Mouse (Mus musculus) urinary bladder, postnatal 4 days (tissue): ENCODE results near the gene Bloc1s1.
A peak's percentile ranks its signal among the peaks of the same experiment; 100 is the strongest.

Source experiments
- DNase-seq, 2 experiments: peaks; one replicate each; pipeline ENCODE4 v3.0.0; 2021 to 2022; ENCODE audit warnings: low spot score in 2 of 2

The Bloc1s1 gene

DNA sequence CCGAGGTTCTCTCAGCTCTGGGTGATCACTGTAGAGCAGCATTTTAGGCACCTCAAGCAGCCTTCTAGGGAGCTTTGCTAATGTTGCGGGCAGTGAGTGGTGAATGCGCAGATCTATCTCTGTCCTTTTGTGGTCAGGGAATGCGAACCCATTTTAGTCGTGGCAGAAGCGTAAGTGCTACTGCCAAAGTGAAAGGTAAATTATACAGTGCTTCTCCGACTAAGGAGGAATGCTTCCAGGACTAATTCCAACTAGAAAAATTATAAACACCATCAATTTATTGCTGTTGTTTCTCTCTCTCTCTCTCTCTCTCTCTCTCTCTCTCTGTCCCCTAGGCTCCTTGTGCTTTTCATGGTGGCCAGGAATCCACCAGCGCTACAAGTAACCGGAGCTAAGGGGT, at the start of gene Bloc1s1:
Gene Bloc1s1 (minus strand): TSS at position 101 of the 400 bp plus-strand sequence.
- no peak for DNase-seq

DNA sequence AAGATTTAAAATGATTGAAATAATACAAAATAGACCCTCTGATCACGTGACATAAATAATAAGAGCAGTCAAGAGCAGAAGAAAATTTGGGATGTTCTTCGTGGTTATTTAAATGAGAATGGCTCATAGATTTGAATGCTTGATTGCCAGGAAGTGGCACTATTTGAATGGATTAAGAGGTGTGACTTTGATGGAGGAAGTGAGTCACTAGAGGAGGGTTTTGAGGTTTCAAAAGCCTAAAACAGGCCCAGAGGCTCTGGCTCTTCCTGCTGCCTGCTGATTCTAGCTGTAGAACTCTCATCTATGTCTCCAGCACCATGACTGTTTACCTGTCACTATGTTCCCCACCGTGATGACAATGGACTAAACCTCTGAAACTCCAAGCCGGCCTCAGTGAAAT, 49.0 kb upstream of the Bloc1s1 start:
- peak in 1 of 2 experiments; percentile 16 for DNase-seq

DNA sequence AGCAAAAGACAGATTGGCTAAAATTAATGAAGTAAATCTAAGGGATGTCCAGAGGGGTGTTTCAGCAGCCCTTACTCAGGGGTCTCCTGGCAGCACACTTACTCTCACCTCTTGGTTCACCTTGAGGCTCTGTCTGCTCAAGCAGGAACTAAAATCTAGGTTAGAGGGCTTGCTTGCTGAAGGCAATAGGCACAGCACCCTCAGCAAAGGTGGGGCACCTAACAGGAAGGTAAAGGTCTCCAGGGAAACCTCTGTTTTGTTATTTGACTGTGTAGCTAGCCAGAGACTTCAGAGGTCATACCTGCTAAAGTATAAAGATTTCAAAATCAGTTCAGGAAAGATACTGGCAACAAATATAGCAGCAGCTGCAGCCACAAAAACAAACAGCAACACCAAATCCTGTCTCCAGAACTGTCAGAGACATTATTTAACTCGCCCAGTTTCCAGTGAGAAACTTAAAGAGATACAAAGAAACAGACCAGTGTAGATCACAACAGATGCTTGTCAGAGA, 47.0 kb upstream of the Bloc1s1 start:
- peak in 1 of 2 experiments; percentile 12 for DNase-seq

DNA sequence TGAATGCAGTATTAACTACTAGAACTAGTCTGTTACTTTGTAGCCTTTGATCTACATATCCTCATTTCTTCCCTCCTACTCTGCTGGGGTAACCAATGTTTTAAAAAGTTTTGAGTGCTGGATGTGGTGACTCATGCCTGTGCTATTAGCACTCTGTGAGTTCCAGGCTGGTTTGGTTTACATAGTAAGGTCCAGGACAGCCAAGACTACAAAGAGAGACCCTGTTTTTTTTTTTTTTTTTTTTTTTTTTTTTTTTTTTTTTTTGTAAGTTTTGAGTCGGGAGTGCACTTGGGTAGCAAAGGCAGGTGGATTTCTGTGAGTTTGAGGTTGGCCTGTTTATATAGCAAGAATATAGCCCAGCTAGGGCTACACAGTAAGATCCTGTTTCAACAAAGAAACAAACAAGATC, 44.5 kb upstream of the Bloc1s1 start:
- peak in 1 of 2 experiments; percentile 13 for DNase-seq

DNA sequence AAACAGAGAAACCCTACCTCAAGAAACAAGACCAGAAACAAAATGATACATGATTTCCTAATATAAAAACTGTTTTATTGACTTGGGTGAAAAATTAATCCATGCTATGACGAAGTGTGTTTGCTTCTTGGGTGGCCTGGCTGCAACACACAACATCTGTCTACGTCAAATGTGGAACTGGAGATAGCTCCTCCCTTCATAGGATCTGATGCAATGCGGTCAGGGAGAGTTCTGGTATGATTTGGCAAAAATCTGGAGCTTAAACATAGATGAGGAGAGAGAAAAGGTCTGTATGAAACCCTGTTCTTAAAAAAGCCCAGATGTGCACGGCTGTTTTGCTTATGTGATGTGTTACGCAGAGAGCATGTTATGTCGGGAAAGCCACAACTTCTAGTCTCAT, 42.0 kb upstream of the Bloc1s1 start:
- no peak for DNase-seq

DNA sequence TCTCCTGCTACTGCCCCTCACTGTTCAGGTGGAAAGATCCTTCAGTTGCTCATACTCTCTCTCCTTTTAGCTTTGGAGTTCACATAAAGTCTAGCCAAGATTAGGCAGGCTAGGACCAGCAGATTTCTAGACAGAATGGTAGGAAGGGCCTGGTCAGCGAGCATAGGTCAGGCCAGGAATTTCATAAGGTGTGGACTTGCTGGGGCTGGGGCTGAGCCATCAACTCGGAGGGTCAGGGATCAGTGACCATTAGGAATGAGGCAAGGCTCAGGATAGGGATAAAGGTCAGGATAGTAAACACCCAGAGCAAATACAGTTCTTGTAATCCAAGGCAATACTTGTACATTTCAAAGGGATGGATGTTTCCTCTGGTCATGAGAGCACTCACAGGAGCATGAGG, 41.1 kb upstream of the Bloc1s1 start:
- no peak for DNase-seq

DNA sequence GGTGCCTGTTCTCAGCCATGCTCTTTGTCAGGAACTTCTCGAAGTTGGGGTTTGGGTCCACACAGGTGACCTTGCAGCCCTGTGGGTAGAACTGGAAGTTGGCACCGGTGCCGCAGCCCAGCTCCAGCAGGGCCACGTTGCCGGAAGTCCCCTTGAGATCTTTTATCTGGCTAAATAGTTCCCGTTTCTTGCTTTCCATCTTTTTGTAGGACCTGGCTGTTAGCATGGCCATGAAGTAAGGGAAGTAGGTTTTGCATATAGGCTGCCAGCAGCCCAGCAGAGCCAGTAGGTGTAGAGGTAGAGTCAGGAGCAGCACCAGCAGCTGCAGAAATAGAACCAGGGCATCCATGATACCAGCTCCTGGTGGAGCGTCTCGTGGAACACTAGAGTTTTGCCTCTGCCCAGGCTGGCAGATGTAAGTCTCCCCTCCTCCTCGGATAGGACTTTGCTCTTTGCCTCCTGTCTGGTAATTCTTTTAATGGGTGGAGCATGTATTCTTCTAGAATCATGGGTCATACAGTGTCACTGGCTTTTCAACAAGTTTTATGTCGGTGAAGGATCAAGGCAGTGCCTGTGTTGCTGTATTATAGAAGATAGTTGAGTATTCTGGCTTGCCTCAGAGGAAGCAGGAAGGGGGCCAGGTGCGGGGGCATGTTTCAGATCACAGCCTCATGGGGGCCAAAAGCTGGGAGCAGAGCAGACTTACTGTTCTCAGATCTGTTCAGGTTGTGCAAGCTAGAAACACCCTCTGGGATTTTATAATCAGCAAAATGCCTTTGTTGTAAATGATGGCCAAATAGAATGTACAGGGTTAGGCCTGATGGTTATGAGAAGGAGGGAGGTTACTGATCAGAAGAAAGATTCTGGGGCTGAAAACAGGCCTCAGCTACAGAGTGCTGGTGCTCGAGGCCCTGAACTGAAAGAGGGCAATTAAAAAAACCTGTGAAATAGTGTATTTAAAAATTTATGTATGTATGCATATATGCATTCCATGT, 37.1 kb upstream of the Bloc1s1 start, which contains the start of gene Mettl7b:
Gene Mettl7b (minus strand): TSS at position 399 of the 995 bp plus-strand sequence.
- no peak for DNase-seq

DNA sequence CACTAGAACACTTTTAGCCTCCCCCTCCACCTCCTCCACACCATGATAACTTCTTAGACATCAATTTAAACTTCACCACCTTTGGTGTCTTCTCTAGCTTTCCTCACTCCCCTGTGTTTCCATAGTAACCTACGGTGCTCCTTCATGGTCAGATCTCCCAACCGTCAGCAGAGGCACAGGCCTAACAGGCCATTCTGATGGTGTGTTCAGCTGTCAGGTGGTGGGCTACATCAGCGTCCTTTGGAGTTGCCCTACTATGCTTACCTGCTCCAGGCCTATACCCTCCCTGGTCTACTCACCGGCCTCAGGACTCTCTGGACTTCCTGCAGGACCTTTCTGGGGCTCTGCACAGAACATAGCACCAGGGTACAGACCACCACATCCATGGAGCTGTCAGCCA, 36.3 kb upstream of the Bloc1s1 start:
- DNase-seq: no peak

DNA sequence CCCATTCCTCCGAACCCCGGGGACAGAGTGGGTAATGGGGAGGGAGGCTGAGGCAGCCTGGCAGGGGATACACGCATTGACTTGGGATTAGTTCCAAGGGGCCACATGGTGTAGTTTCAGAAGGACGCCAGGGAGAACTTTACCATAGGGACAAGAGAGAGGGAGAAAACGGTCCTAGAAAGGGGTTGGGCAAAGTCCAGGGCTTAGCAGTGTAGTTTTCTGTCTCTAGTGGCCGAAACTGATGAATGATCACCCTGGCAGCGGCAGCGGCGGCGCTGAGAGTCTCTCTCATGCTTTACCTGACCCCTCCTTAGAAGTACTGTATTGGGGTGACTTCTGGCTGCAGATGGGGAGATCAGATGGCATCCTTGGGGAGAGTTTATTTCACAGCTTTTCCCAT, 34.5 kb upstream of the Bloc1s1 start:
- no peak for DNase-seq

DNA sequence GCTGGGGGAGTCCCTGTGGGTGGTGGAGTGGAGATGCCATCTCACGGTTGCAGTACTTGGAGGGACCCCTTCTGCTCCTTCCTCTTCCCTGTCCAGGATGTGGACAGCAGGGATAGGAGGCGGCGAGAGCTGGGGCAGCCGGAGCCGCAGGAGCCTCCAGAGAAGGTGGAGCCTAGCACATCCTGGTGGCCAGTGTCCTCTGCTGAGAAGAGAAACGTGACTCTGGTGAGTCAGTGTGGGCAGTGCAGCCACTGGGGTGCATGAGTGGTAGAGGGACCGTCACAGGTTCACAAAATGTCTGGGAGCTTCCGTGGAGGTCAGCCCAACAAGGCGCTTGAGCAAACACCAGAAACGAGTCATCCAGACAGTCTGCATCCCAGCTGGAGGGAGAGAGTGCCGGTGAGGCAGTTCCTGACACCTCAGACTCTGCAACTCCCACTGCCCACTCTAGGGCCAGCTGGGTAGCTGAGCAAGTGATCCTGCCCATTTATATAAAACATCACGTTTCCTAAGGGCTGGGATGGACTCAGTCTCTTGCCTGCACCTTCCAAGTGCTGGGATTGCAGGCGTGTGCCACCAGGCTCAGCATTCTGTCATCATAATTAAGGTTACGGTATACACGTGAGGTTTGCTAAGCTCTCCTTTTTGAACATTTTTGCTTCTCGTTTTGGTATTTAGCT, 26.5 kb upstream of the Bloc1s1 start:
- DNase-seq: no peak

DNA sequence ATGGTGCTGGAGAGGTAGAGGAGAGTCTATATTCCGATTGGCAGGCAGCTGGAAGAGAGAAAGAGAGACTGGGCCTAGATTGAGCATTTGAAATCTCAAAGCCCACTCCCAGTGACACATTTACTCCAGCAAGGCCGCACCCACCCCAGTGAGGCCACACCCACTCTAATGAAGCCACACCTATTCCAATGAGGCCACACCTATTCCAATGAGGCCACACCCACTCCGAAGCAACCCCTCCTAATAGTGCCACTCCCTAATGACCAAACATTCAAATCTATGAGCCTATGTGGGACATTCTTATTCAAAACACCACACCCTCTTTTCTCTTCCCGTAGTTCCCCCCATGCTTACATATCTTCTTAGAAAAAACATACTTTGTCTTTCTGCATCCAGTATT, 23.7 kb upstream of the Bloc1s1 start:
- DNase-seq: no peak

DNA sequence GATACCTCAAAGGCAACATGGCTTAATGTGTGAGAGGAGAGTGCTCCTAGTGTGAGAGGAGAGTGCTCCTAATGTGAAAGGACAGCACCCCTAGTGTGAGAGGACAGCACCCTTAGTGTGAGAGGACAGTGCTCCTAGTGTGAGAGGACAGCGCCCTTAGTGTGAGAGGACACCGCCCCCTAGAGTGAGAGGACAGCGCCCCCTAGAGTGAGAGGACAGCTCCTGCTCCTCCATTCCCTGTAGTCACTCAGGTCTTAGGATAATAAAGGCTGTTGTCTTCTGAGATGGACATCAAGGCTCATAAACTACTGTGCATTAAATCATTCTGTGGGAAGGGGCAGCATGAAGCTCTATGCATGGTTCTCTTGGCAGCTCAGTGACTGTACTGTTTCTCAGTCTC, 21.8 kb upstream of the Bloc1s1 start:
- DNase-seq: no peak

DNA sequence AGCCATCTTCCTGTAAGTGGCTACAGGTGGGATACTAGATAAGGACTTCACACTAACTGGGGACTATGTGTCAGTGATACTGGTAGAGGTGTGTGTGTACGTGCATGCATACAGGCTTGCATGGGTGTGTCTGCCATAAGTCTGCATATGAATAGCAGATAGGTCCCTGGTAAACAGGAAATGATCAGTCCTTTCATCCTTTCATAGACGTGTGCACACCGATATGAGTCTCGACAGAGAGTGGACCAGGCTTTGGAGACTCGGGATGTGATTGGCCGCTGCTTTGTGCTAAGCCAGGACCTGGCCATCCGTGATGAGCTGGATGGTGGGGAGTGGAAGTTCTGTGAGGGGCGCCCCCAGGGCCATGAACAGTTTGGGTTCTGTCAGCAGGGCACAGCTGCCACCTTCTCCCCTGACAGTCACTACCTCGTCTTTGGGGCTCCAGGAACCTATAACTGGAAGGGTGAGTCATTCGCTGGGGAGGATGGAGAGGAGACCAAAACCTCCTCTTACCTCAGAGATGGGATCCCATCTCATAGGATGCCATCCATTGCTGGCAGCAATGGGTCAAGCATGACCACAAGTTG, 16.7 kb upstream of the Bloc1s1 start:
- DNase-seq: no peak

DNA sequence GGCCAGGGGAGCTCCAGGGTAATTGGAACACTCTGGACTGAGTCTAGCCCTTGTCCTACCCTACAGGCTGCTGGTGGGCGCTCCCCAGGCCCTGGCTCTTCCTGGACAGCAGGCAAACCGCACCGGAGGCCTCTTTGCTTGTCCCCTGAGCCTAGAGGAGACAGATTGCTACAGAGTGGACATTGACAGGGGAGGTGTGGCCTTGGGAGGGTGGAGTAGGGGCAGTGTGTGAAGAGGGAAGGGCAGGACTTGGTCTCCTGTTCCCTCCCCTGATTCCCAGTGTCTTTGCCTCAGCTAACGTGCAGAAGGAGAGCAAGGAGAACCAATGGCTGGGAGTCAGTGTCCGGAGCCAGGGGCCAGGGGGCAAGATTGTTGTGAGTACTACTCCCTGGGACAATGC, 15.1 kb upstream of the Bloc1s1 start:
- DNase-seq: no peak

DNA sequence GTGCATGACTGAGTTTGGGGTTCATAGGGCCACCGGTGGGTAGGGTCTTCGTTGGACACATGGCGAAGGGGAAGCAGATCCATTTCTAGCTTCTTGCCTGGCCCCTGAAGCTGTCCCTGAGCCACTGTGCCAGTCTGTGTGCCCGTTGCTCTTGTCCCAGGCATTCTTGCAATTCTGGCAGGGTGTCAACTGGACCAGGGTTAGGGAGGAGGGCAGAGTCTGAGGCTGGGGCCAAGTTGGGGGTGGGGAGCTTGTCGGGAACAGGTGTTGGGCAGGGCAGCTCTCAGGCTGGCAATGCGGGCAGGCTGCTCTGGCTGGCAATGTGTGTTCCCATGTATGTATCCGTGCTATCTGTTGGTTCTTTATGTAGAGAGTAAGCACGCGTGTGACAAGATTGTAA, 14.6 kb upstream of the Bloc1s1 start:
- peak in 1 of 2 experiments; percentile 27 for DNase-seq

DNA sequence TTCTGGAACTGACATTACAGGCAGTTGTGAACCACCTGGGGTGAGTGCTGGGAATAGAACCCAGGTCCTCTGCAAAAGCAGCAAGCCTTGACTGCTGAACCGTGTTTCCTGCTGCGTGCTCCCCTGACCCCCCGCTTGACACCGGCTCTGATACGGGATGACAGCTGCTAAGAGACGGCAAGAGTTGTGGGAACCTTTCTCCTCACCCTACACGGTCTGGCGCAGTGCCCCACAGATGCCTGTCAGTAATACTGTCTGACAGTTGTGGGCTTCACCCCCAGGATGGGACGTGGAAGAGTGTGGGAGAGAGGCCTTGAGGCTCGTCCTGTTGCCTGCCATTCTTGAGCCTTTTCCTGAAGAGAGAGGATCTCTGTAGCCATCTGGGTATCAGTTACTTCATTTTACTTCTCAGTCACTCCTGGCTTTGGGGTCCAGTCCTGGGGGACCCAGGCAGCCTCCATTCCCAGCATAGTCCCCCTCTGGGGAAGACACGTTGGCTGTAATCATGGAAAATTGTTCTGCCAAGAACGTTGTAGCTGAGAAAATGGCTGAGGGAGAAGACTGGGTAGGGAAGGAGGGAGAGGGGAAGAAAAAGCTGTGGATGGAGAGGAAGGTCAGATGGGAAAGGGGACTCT, 14.0 kb upstream of the Bloc1s1 start:
- DNase-seq: peak in 1 of 2 experiments; percentile 15

DNA sequence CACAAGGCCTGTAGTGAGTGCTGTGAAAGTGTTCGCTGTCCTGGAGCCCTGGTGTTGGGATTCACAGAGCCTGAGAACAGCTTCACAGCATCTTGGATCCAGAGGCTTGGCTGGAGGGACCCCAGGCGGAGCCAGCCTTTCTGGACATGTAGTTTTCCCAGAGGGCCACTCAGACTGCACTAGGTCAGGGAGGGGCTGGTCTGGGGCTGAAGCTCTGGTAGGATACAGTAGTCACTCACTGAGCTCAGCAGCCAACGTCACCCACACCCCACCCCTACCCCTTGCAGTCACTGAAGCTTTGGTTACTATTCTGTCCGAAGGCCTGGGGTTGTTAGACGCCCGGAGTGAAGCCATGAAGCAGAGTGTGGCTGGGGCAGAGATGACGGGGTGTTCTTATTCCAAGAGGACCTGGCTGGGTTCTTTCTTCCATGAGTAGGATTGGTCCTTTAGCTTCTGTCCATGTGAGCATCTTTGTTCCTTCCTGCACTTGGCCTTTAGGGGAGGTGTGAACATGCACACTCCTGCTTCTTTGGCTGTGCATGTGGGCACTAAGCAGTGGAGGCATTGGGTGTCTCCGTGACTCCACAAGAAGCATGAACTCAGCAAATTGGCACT, 12.1 kb upstream of the Bloc1s1 start:
- peak in 1 of 2 experiments; percentile 16 for DNase-seq

DNA sequence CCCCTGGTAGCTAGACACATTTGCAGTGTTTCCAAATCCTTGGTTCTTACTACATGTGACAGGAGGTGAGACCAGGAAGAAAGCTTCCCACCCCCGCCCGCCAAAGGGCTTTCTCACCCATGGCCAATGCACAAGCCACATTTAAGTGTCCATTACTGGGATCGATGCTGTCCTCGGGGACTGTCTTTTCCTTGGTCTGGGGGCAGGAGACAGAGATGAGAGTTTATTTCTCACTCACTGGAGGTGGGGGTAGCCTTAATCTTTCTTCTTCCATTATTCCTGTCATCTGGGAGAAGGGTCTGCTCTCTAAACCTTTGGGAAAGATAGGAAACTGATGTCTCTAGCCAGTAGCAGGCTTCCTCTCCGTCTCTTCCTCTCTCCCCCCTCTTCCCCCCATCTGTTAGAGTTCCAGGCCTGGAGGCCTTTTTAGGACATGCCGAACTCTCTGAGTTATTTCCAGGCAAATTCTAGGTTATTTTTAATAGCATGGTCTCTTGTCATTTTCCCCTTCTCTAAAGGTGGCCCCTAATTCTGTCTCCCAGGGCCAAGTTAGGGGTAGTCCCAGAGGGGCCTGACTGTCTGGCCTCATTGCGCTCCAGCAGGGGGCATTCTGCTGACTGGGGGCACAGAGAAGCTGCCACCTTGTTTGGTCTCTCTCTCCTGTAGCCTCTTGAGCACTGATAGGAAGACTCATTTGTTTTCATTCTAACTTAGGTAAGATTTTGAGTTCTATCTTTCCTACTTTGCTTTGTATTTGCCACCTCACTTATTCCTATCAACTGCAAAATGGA, 11.4 kb upstream of the Bloc1s1 start:
- no peak for DNase-seq

DNA sequence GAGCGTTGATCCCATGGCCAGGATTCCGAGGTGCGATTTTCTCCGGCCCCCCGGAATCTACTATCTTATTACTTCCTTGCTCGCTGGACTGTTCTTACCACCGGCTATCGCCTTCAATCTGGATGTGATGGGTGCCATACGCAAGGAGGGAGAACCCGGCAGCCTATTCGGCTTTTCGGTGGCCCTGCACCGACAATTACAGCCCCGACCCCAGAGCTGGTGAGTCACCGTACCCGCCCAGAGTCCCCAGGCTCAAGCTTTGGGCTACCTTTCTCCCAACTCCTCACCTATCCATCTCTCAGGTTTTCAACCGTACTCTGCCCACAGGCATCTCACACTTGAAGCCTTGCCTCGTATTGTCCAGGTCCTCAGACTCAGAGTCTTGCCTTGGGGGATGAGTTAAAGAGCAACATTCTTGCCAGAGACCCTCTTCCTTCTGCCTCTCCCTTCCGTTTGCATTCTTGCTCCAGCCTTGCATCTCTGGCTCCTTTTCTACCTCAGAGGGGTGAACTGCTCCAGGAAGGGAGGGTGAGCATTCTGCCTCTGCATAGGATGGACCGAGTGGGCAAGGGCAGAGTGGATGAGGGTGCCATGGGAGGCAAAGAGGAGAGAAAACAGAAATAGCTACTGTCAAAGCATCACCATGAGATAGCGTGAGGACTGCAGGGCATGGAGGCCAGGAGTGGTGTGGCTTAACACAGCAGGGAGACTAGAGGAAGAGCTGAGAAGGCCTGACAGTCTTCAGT, 10.3 kb upstream of the Bloc1s1 start:
- no peak for DNase-seq

DNA sequence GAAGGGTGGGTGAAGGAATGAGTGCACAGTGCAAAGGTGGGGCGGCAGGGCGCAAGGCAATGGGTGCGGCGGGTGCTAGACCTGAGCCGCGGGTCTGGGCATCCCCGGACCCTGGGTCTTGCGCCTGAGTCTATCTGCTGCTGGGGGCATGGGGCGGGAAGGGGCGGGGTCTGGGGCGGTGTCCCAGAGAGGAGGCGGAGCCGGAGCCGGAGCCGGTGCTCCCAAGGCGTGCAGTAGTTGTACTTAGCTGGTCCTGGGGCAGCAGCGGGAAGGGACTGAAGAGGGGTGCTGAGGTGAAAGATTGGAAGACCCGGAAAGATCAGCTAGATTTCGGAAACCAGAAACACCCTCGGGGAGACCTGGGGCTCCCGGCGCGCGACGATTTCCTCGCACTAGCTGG, 9.7 kb upstream of the Bloc1s1 start, which contains the start of gene Itga7:
Gene Itga7 (plus strand): TSS at position 245 of the 400 bp plus-strand sequence.
- DNase-seq: peak in 1 of 2 experiments; percentile 16
